Mouse (Mus musculus) thymus, adult 2 months (tissue): ENCODE data around the gene Nmnat2. TPM values are rescaled to one million over a fixed set of nuclear protein-coding genes. Genes with fewer than 3 reads are reported as not detected.

Experiments
- DNase-seq: peaks from one replicate; pipeline ENCODE4 v3.0.0; 2021
- H3K27ac ChIP-seq: fragments of 200-500 bp; 2 replicates; pipeline ENCODE4 v1.5.1; 2012; ENCODE audit warnings: low read length, control low read depth; ENCODE audit not compliant: control insufficient read depth, insufficient read depth
- H3K27me3 ChIP-seq: fragments of 200-500 bp; 2 replicates; pipeline ENCODE4 v1.6.1; 2012; ENCODE audit warnings: mild to moderate bottlenecking, low read length, moderate library complexity, mixed read lengths; ENCODE audit not compliant: control insufficient read depth, insufficient read depth
- H3K36me3 ChIP-seq: fragments of 200-500 bp; 2 replicates; pipeline ENCODE4 v1.6.1; 2012; ENCODE audit warnings: mild to moderate bottlenecking, low read length, moderate library complexity; ENCODE audit not compliant: control insufficient read depth, insufficient read depth
- H3K4me1 ChIP-seq: fragments of 200-500 bp; replicated peaks from 2 replicates; pipeline ENCODE4 v1.6.1; 2012; ENCODE audit warnings: low read length; ENCODE audit not compliant: control insufficient read depth, insufficient read depth
- H3K4me3 ChIP-seq: fragments of 200-500 bp; 2 replicates; pipeline ENCODE4 v1.5.1; 2012; ENCODE audit warnings: mild to moderate bottlenecking, low read length, control low read depth, moderate library complexity; ENCODE audit not compliant: control insufficient read depth, insufficient read depth
- CTCF ChIP-seq: fragments of 200-500 bp; IDR thresholded peaks from 2 replicates; pipeline ENCODE4 v1.5.1; 2012; ENCODE audit warnings: mild to moderate bottlenecking, control low read depth, low read length, moderate library complexity, borderline replicate concordance; ENCODE audit not compliant: control insufficient read depth, poor library complexity, insufficient read depth; ENCODE audit errors: extremely low read depth
- POLR2A ChIP-seq: fragments of 200-500 bp; IDR thresholded peaks from 2 replicates; pipeline ENCODE4 v1.6.1; 2012; ENCODE audit warnings: mild to moderate bottlenecking, low read length, control low read depth, moderate library complexity; ENCODE audit not compliant: control insufficient read depth, poor library complexity, insufficient read depth; ENCODE audit errors: extremely low read depth
- WGBS: fragments of 180-500 bp; shearing (Covaris S2); methylation state at CpG from one replicate; pipeline ENCODE4 v1.1.7; 2018; 5-methylcytosine and 5-hydroxymethylcytosine counted together
- polyA plus RNA-seq: library from polyadenylated mRNA; depleted of rRNA; stranded (reverse); fragments of >200 nt; gene quantifications from 2 replicates; pipeline ENCODE4 v1.2.3, GENCODE M21; 2012

The Nmnat2 gene
- polyA plus RNA-seq, 1 experiment, result 1.1 TPM

DNA sequence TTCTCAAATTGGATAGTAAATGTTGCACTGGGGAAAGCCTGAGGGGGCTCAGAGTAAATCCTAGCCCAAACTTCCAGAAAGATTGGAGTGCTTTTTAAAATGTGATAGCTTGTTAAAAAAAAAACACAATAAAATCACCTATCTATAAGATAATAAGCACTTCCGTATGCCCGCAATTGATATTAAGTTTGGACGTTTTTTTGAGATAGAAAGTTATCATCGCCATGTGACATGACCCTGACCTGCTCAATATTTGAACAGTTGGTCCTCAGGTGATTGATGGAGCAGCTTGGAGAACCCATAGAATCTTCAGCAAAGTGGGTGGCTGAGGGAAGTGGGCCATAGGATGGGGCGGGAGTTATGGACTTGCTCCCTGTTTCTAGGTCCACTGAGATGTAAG is 52.5 kb downstream of the Nmnat2 start:
- DNase-seq, result no peak
- H3K27ac ChIP-seq, result no peak overlapping the region
- WGBS, result 96% methylated on average over 5 of the region's 5 CpGs
- H3K4me1 ChIP-seq, result peaks cover 9% of the 10 kb centered on the region
- no peak overlapping the region for H3K4me3 ChIP-seq
- TF ChIP-seq CTCF (no peak), POLR2A (no peak)
- H3K36me3 ChIP-seq, result no peaks in the 10 kb centered on the region
- H3K27me3 ChIP-seq, result no peaks in the 10 kb centered on the region

DNA sequence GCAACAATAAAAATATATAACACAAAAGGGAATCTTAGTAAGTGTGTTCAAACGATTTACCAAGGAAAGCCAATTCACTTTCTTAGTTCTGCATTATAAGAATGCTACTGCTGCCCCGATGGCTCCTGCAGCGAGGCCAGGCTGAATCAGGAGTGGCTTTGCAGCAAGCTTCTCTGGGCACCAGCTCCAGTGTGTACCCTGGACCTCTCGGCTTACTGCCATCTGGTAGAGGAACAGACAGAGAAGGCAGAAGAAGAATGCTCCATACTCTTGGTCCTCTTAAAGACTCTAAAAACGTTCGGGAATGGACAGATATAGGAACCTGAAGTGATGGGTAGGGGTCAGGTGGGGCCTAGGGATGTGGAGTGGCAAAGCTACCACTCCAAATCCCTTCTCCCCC is 53.0 kb downstream of the Nmnat2 start:
- WGBS, result 94% methylated on average over 6 of the region's 6 CpGs
- no peak overlapping the region for H3K4me3 ChIP-seq
- no peak for TF ChIP-seq POLR2A
- TF ChIP-seq CTCF, result no peak

DNA sequence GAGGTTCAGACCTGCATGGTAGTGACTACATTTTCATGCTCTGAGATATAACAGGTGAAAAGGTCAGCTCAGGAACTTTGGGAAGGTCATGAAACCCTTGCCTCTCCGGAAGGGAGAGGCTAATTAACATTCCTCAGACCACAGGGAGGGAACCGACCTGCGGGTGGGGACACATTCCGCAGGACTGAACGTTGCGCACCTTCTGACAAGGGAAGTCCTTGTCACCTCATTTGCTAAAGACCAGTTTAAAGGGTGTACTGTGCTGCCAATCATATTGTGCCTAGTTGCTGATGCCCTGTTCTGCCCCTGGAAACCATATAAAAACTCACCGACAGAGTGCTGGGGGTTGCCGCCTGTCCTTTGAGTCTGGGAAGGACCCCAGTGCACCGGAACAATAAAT is 54.5 kb downstream of the Nmnat2 start:
- Histone ChIP-seq H3K4me3 (no peak overlapping the region), H3K36me3 (no peaks in the 10 kb centered on the region), H3K27ac (no peak overlapping the region), H3K4me1 (peaks cover 9% of the 10 kb centered on the region), H3K27me3 (no peaks in the 10 kb centered on the region)
- no peak for DNase-seq
- 94% methylated on average over 9 of the region's 9 CpGs for WGBS
- no peak for TF ChIP-seq POLR2A
- no peak for TF ChIP-seq CTCF

More for the DNA sequence above, 53.0 kb downstream of the Nmnat2 start:
- Histone ChIP-seq H3K4me1 (peaks cover 9% of the 10 kb centered on the region), H3K36me3 (no peaks in the 10 kb centered on the region), H3K27me3 (no peaks in the 10 kb centered on the region), H3K27ac (no peak overlapping the region)
- no peak for DNase-seq

DNA sequence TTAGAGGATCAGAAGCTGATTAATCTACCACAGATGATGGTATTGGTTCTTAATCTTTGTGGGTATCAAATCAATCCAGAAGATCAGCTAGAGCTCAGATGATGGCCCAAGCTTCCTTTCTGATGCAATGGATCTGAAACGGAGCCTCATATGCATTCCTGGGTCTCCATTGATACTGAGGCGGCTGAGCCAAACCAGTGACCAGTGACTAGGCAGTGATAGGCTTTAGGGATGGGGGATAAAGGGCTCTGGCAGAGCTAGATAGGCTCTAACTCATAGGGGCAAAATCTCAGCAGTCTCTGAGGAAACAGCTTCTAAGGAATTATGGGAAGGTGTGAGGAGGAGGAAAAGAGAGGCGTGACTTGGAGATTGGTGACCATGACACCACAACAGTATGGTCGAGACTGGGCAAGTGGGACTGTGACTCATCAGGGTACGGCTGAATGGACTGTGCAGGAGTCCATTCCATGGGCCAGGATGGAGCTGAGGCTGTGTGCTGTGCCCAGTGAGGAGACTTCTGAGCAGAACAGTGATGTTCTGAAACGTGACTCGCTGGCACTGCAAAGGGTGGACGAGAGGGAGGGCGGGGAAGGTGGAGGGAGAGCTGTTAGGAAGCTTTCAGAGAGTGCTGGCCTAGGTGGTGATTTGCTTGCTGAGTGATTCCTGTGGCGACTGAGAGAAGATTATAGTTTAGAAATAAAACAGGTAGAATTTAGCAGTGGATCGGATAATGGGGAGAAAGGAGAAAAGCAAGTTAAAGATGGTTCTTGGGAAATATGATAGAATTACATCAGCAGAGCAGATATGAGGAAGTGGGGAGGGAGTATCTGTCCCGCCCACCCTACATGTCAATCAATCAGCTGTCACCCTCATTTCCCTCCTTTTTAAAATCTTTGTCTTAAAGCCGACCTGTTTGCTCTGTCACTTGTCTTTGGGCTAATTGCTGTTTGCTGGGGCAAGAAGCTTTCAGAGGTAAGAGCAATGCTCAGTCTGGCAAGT is 55.9 kb downstream of the Nmnat2 start:
- no peak for DNase-seq
- Histone ChIP-seq H3K4me1 (peaks cover 9% of the 10 kb centered on the region), H3K27ac (no peak overlapping the region), H3K27me3 (no peaks in the 10 kb centered on the region), H3K4me3 (no peak overlapping the region), H3K36me3 (no peaks in the 10 kb centered on the region)
- TF ChIP-seq POLR2A (no peak), CTCF (no peak)
- 86% methylated on average over 13 of the region's 13 CpGs for WGBS

DNA sequence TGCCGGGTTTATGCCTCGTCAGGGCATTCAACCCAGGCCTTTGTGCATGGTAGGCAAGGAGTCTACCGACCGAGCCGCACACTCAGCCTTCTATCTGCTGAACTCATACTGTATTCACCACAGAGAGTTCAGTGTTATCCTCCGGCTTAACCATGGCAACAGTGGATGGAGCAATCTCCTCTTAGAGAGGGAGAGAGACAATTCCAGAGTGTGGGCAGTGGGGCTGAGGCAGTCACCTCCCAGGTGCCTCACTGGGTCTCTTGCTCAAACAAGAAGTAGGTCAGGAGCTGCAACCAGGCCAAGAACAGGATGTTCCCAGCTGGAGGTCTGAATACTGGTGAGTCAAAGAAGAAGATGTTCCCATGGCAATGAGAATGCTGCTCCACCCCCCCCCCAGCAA is 56.8 kb downstream of the Nmnat2 start:
- Histone ChIP-seq H3K27ac (no peak overlapping the region), H3K27me3 (no peaks in the 10 kb centered on the region), H3K4me1 (peaks cover 9% of the 10 kb centered on the region), H3K4me3 (no peak overlapping the region), H3K36me3 (no peaks in the 10 kb centered on the region)
- DNase-seq, result no peak
- TF ChIP-seq POLR2A, result no peak
- no peak for TF ChIP-seq CTCF
- WGBS, result 95% methylated on average over 6 of the region's 6 CpGs

DNA sequence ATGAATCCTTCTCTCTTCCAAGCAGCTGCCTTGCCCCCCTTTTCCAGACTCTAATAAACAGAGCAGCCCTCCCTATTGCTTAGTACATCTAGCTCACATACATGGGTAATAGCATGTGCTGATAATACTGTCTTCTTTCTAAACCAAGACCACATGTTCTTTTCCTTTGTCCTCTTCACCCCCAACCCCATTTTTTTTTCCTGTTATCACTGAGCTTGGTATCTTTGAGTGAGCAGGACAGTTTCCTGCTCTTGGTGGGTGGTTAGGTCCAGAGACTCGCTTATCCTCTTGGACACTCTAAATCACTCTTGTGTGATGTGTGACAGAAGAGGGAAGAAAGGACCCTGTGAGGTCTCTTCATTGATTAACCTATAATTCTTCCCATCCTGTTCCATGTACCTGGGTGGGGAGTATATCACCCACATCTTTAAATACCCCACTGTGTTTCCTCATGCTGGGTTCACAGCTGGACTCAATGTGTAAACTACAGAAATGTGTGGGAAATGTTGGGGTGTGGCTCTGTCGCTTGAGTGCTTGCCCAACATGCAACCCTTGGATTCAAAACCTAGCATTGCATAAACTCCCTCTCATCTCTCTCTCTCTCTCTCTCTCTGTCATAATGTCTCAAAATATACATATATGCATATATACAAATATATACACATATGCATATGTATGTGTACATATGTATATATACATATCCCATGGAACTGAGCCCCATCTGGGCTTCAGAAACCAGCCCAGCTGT is 58.9 kb downstream of the Nmnat2 start:
- Histone ChIP-seq H3K27me3 (no peaks in the 10 kb centered on the region), H3K4me3 (no peak overlapping the region), H3K4me1 (peaks cover 9% of the 10 kb centered on the region), H3K36me3 (no peaks in the 10 kb centered on the region), H3K27ac (no peak overlapping the region)
- DNase-seq, result no peak
- 95% methylated on average over 2 of the region's 2 CpGs for WGBS
- TF ChIP-seq CTCF (no peak), POLR2A (no peak)
